Mouse (Mus musculus) ZHBTc4 (cell line): ENCODE measurements at regions not wholly inside any gene's neighbourhood (a gene's known extent, or its start where the extent isn't known, plus 50 kb on each side); places are given as distances from the start of the nearest gene placed in this dataset.

Source experiments
- DNase-seq: peaks from one replicate; pipeline ENCODE4 v3.0.0-alpha.2; 2011; ENCODE audit warnings: low read depth, low spot score

- no peak for DNase-seq
Observed at GRCm38 (mm10) chr1:146420174-146420573, 74.4 kb upstream of the Brinp3 start.

- peak; percentile 93 for DNase-seq
Observed at GRCm38 (mm10) chr1:146426848-146427247, 67.7 kb upstream of the Brinp3 start.

- no peak for DNase-seq
Observed at GRCm38 (mm10) chr1:146442576-146442975, 52.0 kb upstream of the Brinp3 start.
